Mouse (Mus musculus): ENCODE data around the gene Sirpa. TPM values are rescaled to one million over a fixed set of nuclear protein-coding genes. Genes with fewer than 3 reads are reported as not detected.

The Sirpa gene
- total and polyA plus RNA-seq, 3 experiments = 28.3 to 29.4 (median 28.9) TPM

DNA sequence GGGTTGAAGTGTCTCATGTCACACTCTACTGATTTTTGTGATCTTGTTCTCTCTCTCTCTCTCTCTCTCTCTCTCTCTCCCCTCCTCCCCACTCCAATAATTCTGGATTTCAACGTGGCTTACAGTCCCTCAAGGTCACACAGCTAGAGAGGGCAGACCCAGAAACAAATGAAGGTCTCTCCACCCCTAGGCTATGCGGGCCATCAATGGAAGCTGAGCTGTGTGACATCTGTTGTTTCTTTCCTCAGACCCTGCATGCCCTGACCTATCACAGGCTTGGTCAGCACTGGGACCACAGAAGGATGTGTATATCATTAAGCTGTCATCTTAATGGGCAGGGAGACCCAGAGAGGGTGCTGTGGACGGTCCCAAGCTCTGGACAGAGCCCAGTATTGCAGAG is 5.4 kb upstream of the Sirpa start:
- Histone ChIP-seq H3K4me1 (ENCODE audit: control insufficient read depth, insufficient read depth, low read length) (peaks cover 1% of the 10 kb centered on the region; the same call in 1 of the 2 replicates), H3K9ac (ENCODE audit: low read depth, low read length) (no peak overlapping the region), H3K79me2 (replicated peaks; ENCODE audit: control insufficient read depth, insufficient read depth, low read length) (no peaks in the 10 kb centered on the region), H3K36me3 (ENCODE audit: control insufficient read depth, insufficient read depth, low read length) (no peaks in the 10 kb centered on the region), H3K27me3 (ENCODE audit: control insufficient read depth, insufficient read depth, low read length) (no peaks in the 10 kb centered on the region), H3K4me3 (no peak overlapping the region), H3K27ac (no peak overlapping the region)
- intact Hi-C loops (cut with DNase I) = no loop called here
- TF ChIP-seq POLR2A (IDR thresholded peaks at IDR 0.05; ENCODE audit: insufficient read depth, low read depth, low read length) (no peak), EP300 (IDR thresholded peaks at IDR 0.05; ENCODE audit: insufficient read depth, low read depth, low read length) (no peak), CTCF (IDR thresholded peaks at IDR 0.05) (no peak)
- WGBS = 63% methylated on average over 3 of the region's 3 CpGs
- DNase-seq = no peak

DNA sequence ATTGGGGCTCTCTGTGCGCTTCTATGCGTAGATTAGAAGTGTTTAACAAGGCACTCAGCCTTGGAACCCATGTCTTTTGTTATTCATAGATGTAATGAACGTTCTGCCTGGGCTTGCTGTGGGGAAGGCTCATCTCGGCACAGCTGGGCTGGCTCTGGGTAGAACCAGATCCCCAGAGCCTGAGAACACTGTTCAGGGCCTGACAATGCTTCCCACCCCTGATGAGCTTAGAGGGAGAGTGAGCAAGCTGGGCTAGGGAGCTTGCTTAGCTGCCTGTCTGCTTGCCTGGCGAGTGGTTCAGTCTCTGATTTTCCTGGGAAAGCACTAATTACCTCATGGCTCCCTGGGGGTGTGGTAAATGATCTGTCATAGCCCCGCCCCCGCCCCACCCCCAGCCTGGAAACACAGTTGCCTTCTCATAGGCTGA is 4.8 kb upstream of the Sirpa start:
- no peaks in the 10 kb centered on the region for H3K36me3 ChIP-seq (ENCODE audit: control insufficient read depth, insufficient read depth, low read length)
- 61% methylated on average over 7 of the region's 7 CpGs for WGBS
- H3K4me3 ChIP-seq = no peak overlapping the region
- no peak overlapping the region for H3K9ac ChIP-seq (ENCODE audit: low read depth, low read length)
- DNase-seq = no peak
- TF ChIP-seq POLR2A (IDR thresholded peaks at IDR 0.05; ENCODE audit: insufficient read depth, low read depth, low read length) (no peak), EP300 (IDR thresholded peaks at IDR 0.05; ENCODE audit: insufficient read depth, low read depth, low read length) (no peak), CTCF (IDR thresholded peaks at IDR 0.05) (no peak)
- peaks cover 1% of the 10 kb centered on the region; the same call in 1 of the 2 replicates for H3K4me1 ChIP-seq (ENCODE audit: control insufficient read depth, insufficient read depth, low read length)
- no peak overlapping the region for H3K27ac ChIP-seq
- no peaks in the 10 kb centered on the region for H3K79me2 ChIP-seq (replicated peaks; ENCODE audit: control insufficient read depth, insufficient read depth, low read length)
- H3K27me3 ChIP-seq (ENCODE audit: control insufficient read depth, insufficient read depth, low read length) = no peaks in the 10 kb centered on the region
- intact Hi-C loops (cut with DNase I) = no loop called here

DNA sequence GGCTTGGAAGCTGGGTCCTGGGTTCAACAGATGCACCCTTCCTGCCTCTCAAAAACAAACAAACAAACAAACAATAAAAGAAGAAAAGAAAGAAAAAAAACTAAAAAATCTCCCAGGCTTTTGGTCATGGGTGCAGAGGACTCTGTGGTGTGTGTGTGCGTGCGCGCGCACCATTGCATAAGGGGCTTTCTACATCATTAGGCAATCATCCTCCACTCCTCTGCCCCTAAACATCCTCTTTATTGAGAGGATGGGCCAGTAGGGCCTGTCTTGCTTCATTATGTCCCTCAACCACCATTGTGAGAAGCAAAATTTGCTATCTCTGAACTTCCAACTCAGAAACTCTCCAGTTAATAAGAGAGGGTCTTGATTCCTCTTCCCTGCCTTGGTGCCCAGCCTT is 738 bp upstream of the Sirpa start:
- TF ChIP-seq CTCF (IDR thresholded peaks at IDR 0.05) = no peak
- TF ChIP-seq EP300 (IDR thresholded peaks at IDR 0.05; ENCODE audit: insufficient read depth, low read depth, low read length) = no peak
- no peak for TF ChIP-seq POLR2A (IDR thresholded peaks at IDR 0.05; ENCODE audit: insufficient read depth, low read depth, low read length)
- peak overlapping the region; percentile 89 for H3K9ac ChIP-seq (ENCODE audit: low read depth, low read length)
- H3K27me3 ChIP-seq (ENCODE audit: control insufficient read depth, insufficient read depth, low read length) = no peaks in the 10 kb centered on the region
- H3K4me3 ChIP-seq = peak overlapping the region; percentile 66; the same call in 1 of the 2 replicates
- peak in 1 of 2 experiments; percentile 30 for DNase-seq
- no peaks in the 10 kb centered on the region; the same call in 1 of the 2 replicates for H3K79me2 ChIP-seq (replicated peaks; ENCODE audit: control insufficient read depth, insufficient read depth, low read length)
- peaks cover 5% of the 10 kb centered on the region for H3K4me1 ChIP-seq (ENCODE audit: control insufficient read depth, insufficient read depth, low read length)
- 86% methylated on average over 4 of the region's 4 CpGs for WGBS
- intact Hi-C loops (cut with DNase I) = loop anchor here (2.0 to 10.0 kb wide), 2 partner anchors 89 to 213 kb away; partner anchors contain the start of gene Stk35
- no peaks in the 10 kb centered on the region for H3K36me3 ChIP-seq (ENCODE audit: control insufficient read depth, insufficient read depth, low read length)
- peak overlapping the region; percentile 96 for H3K27ac ChIP-seq

DNA sequence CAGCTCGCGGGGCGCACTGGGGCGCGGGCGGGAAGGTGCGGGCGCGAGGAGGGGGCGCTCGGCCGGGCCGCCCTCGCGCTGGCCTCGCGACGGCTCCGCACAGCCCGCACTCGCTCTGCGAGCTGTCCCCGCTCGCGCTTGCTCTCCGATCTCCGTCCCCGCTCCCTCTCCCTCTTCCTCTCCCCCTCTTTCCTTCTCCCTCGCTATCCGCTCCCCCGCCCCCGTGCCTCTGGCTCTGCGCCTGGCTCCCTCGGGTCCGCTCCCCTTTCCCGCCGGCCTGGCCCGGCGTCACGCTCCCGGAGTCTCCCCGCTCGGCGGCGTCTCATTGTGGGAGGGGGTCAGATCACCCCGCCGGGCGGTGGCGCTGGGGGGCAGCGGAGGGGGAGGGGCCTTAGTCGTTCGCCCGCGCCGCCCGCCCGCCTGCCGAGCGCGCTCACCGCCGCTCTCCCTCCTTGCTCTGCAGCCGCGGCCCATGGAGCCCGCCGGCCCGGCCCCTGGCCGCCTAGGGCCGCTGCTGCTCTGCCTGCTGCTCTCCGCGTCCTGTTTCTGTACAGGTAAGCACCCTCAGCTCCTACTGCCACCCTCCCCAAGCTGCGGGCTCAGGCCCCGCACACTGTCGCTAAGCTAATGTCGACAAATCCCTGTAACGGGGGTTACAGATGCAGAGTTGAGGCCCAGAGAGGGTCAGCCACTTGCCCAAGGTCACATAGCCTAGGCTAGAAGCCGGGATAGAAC is 673 bp downstream of the Sirpa start:
- TF ChIP-seq EP300 (IDR thresholded peaks at IDR 0.05; ENCODE audit: insufficient read depth, low read depth, low read length) = no peak
- no peak for TF ChIP-seq CTCF (IDR thresholded peaks at IDR 0.05)
- peak; percentile 60 for TF ChIP-seq POLR2A (IDR thresholded peaks at IDR 0.05; ENCODE audit: insufficient read depth, low read depth, low read length)
- peak overlapping the region; percentile 89 for H3K9ac ChIP-seq (ENCODE audit: low read depth, low read length)
- peak overlapping the region; percentile 66 for H3K4me3 ChIP-seq
- intact Hi-C loops (cut with DNase I) = loop anchor here (2.0 to 10.0 kb wide), 2 partner anchors 91 to 211 kb away; partner anchors contain the start of gene Stk35
- H3K4me1 ChIP-seq (ENCODE audit: control insufficient read depth, insufficient read depth, low read length) = peaks cover 14% of the 10 kb centered on the region
- no peaks in the 10 kb centered on the region for H3K27me3 ChIP-seq (ENCODE audit: control insufficient read depth, insufficient read depth, low read length)
- no peaks in the 10 kb centered on the region for H3K36me3 ChIP-seq (ENCODE audit: control insufficient read depth, insufficient read depth, low read length)
- peak overlapping the region; percentile 96 for H3K27ac ChIP-seq
- DNase-seq = peak; percentile 90 to 91
- no peaks in the 10 kb centered on the region; the same call in 1 of the 2 replicates for H3K79me2 ChIP-seq (replicated peaks; ENCODE audit: control insufficient read depth, insufficient read depth, low read length)
- under 1% methylated on average over 71 of the region's 77 CpGs for WGBS

DNA sequence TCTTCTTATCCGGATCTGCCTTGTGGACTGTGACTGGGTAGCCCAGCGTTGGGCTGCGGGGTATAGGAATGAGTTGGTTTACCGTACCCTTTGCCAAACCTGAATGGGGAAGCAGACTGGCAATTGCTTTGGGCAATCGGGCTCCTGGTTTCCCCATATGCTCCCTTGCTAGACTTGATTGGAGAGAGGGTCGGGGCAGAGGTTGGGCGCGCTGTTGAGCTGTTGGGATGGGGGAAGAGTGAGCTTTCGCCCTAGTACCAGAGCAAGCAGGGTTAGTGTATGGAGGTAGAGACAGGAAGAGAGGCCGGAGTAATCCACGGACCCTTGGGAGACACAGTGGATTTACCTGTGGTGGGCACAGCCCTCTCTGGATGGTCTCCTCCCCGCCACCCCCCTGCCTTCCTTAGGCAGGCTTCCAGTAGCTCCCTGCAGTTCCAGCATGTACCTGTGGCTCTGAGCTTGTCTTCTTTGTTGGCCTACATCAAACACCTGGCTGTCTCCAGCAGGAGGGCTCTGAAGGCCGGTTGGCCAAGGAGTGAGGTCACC is 1.3 kb downstream of the Sirpa start:
- peak overlapping the region; percentile 89 for H3K9ac ChIP-seq (ENCODE audit: low read depth, low read length)
- intact Hi-C loops (cut with DNase I) = loop anchor here (1.0 to 10.0 kb wide), 3 partner anchors 12 to 211 kb away; partner anchors contain the start of gene Stk35
- DNase-seq = no peak
- H3K4me3 ChIP-seq = peak overlapping the region; percentile 66
- TF ChIP-seq EP300 (IDR thresholded peaks at IDR 0.05; ENCODE audit: insufficient read depth, low read depth, low read length) (no peak), POLR2A (IDR thresholded peaks at IDR 0.05; ENCODE audit: insufficient read depth, low read depth, low read length) (no peak), CTCF (IDR thresholded peaks at IDR 0.05) (no peak)
- peak overlapping the region; percentile 96 for H3K27ac ChIP-seq
- 26% methylated on average over 13 of the region's 13 CpGs for WGBS
- H3K79me2 ChIP-seq (replicated peaks; ENCODE audit: control insufficient read depth, insufficient read depth, low read length) = no peaks in the 10 kb centered on the region; the same call in 1 of the 2 replicates
- no peaks in the 10 kb centered on the region for H3K27me3 ChIP-seq (ENCODE audit: control insufficient read depth, insufficient read depth, low read length)
- H3K4me1 ChIP-seq (ENCODE audit: control insufficient read depth, insufficient read depth, low read length) = peaks cover 18% of the 10 kb centered on the region
- no peaks in the 10 kb centered on the region for H3K36me3 ChIP-seq (ENCODE audit: control insufficient read depth, insufficient read depth, low read length)

Data from heart, adult 2 months (tissue).